Mouse (Mus musculus) hindbrain, embryonic 16.5 days (tissue): ENCODE measurements around the gene Pcnx2. TPM values are rescaled to one million over a fixed set of nuclear protein-coding genes. Genes with fewer than 3 reads are reported as not detected.

Experiments used
- ATAC-seq: fragments of 200-750 bp; cut with Nextera tagmentation; 2 replicates; pipeline ENCODE4 v1.8.0; 2017; ENCODE audit warnings: moderate TSS enrichment, moderate library complexity
- H3K27ac ChIP-seq: fragments of 300-500 bp; sonication (generic); 2 replicates; pipeline ENCODE4 v1.5.1; 2014; ENCODE audit warnings: low read depth, mild to moderate bottlenecking, control low read depth, low read length, moderate library complexity
- H3K27me3 ChIP-seq: fragments of 300-500 bp; sonication (generic); replicated peaks from 2 replicates; pipeline ENCODE4 v1.6.1; 2014; ENCODE audit warnings: low read length; ENCODE audit not compliant: control insufficient read depth, insufficient read depth
- H3K36me3 ChIP-seq: fragments of 300-500 bp; sonication (generic); 2 replicates; pipeline ENCODE4 v1.6.1; 2014; ENCODE audit warnings: mild to moderate bottlenecking, low read length, moderate library complexity, mixed read lengths; ENCODE audit not compliant: control insufficient read depth, insufficient read depth
- H3K4me1 ChIP-seq: fragments of 300-500 bp; sonication (generic); 2 replicates; pipeline ENCODE4 v1.6.1; 2014; ENCODE audit warnings: low read depth, low read length; ENCODE audit not compliant: control insufficient read depth, insufficient read depth
- H3K4me2 ChIP-seq: fragments of 300-500 bp; sonication (generic); 2 replicates; pipeline ENCODE4 v1.6.1; 2014; ENCODE audit warnings: mild to moderate bottlenecking, low read length, control low read depth, moderate library complexity
- H3K4me3 ChIP-seq: fragments of 300-500 bp; sonication (generic); 2 replicates; pipeline ENCODE4 v1.5.1; 2014; ENCODE audit warnings: mild to moderate bottlenecking, low read length, control low read depth, moderate library complexity
- H3K9ac ChIP-seq: fragments of 300-500 bp; sonication (generic); 2 replicates; pipeline ENCODE4 v1.6.1; 2014; ENCODE audit warnings: low read depth, mild to moderate bottlenecking, control low read depth, low read length, moderate library complexity
- H3K9me3 ChIP-seq: fragments of 300-500 bp; sonication (generic); 2 replicates; pipeline ENCODE4 v1.6.1; 2014; ENCODE audit warnings: mild to moderate bottlenecking, low read length, moderate library complexity; ENCODE audit not compliant: control insufficient read depth
- WGBS: fragments of 180-500 bp; shearing (Covaris S2); extraction: QIAGEN DNeasy Blood & Tissue Kit; methylation state at CpG from one replicate; pipeline ENCODE4 v1.1.7; 2014; 5-methylcytosine and 5-hydroxymethylcytosine counted together
- polyA plus RNA-seq: library from polyadenylated mRNA; unstranded; fragments of >200 nt; fragmentation: Nextera tagmentation; extraction: Ambion mirVana; gene quantifications from 2 replicates; pipeline ENCODE4 v1.2.1, GENCODE M21; 2015

The Pcnx2 gene
- polyA plus RNA-seq, 1 experiment from 2014 or later: 4.1 TPM

DNA sequence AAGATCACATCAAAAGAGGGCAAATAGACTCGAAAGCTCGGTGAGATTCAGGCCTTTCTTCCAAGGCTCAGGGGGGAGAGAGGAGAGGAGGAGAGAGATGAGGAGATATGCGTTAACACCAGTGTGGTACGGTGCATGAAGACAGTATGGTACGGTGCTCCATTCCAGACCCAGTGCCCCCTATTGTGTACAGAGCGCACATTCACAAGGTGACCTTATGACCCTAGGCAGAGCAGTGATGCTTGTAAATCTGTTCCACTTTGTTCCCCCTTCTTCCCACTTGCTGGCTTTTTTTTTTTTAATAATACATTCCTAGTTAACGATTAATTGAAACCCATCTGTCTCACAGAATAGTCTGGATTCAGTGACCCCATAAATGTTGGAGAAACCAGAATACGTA lies 21.4 kb upstream of the Pcnx2 start:
- Histone ChIP-seq H3K27me3 (no peaks in the 10 kb centered on the region), H3K9me3 (no peaks in the 10 kb centered on the region), H3K4me2 (no peak overlapping the region), H3K27ac (no peak overlapping the region), H3K4me3 (no peak overlapping the region), H3K9ac (no peak overlapping the region), H3K36me3 (no peaks in the 10 kb centered on the region), H3K4me1 (no peaks in the 10 kb centered on the region; the same call in 1 of the 2 replicates)
- no peak for ATAC-seq
- 33% methylated on average over 8 of the region's 8 CpGs for WGBS

DNA sequence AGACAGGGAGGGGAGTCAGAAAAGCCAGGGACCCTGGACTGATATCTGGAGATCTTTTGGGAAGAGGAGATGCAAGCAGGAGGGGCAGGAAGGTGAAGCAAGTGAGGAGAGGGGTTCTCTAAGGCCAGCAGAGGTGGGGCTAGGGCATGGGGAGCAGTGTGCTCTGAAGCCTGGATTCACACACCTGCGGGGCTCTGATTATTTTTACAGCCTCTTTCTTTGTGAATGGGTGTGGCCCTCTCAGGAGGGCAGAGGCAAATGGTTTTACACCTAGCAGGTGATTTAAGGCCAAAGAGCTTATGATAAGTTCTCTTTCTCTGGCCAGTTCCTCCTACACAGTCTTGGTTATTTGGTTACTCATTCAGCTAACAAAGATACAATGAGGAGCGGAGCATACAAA lies 20.6 kb upstream of the Pcnx2 start:
- no peaks in the 10 kb centered on the region; the same call in 1 of the 2 replicates for H3K4me1 ChIP-seq
- WGBS: 84% methylated on average over 2 of the region's 2 CpGs
- H3K27me3 ChIP-seq: no peaks in the 10 kb centered on the region
- H3K9ac ChIP-seq: no peak overlapping the region
- H3K4me2 ChIP-seq: no peak overlapping the region
- no peaks in the 10 kb centered on the region for H3K36me3 ChIP-seq
- H3K4me3 ChIP-seq: no peak overlapping the region
- no peak for ATAC-seq
- H3K9me3 ChIP-seq: no peaks in the 10 kb centered on the region
- H3K27ac ChIP-seq: no peak overlapping the region

DNA sequence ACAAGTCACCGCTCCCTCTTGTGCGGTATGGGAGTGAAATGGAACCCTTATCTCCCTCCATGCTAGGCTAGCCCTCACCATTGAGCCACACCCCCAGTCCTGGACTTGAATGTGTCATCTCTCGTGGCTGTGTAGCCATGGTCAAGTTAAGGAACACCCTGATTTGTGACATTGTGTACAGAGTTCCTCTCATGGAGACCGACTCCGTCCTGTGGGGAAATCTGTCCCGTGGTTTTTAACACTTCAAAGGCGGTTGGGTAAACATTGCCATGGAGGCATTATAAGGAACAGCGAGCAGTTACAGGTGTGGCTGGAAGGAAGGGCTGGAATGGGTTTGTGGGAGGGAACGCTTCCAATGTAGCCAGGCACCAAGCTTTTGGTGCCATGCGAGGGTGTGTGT lies 18.9 kb upstream of the Pcnx2 start:
- 72% methylated on average over 10 of the region's 10 CpGs for WGBS
- Histone ChIP-seq H3K4me3 (no peak overlapping the region), H3K27me3 (peaks cover 7% of the 10 kb centered on the region), H3K9me3 (no peaks in the 10 kb centered on the region), H3K4me2 (no peak overlapping the region), H3K36me3 (no peaks in the 10 kb centered on the region), H3K27ac (no peak overlapping the region), H3K9ac (no peak overlapping the region), H3K4me1 (no peaks in the 10 kb centered on the region; the same call in 1 of the 2 replicates)
- no peak for ATAC-seq

DNA sequence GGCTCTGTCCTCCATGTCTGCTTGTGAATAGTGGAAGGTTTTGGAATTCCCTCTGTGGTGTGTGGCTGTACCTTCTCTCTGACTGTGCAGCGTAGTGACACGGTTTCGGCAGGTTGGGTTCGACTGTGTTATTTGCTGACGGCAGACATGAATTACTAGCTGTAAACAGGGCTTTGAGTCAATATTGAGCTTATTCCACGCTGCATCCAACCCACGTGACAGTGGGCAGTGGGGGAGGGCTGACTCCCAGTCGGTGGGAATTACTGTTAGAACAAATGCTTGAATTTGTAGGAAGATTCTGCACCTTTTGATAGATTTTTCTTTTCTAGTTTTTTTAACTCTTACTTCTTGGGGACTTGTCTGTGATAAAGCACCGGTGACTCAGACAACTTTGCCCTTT lies 16.3 kb upstream of the Pcnx2 start:
- Histone ChIP-seq H3K27me3 (peaks cover 33% of the 10 kb centered on the region), H3K4me1 (peaks cover 12% of the 10 kb centered on the region), H3K4me2 (no peak overlapping the region), H3K27ac (no peak overlapping the region), H3K9me3 (no peaks in the 10 kb centered on the region), H3K36me3 (no peaks in the 10 kb centered on the region), H3K9ac (no peak overlapping the region), H3K4me3 (no peak overlapping the region)
- no peak for ATAC-seq
- WGBS: 83% methylated on average over 9 of the region's 9 CpGs

DNA sequence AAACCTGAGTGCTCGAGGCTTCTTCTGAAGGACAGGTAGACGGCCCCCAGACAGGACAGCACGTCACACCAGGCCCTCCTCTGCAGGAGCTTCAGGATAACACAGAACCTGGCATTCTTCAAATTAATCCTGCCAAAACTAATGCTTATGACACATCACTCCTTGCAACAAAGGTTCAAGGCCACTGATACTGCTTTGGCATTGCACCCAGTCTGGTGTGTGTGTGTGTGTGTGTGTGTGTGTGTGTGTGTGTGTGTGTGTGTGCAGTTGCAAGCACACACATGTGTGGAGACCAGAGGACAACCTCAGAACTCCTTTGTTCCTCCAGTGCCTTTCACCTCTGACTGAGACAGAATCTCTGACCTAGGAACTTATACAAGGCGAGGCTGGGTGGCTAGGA lies 15.1 kb upstream of the Pcnx2 start:
- H3K4me2 ChIP-seq: no peak overlapping the region
- ATAC-seq: no peak
- no peak overlapping the region for H3K4me3 ChIP-seq
- no peak overlapping the region for H3K27ac ChIP-seq
- H3K27me3 ChIP-seq: peaks cover 40% of the 10 kb centered on the region
- no peaks in the 10 kb centered on the region for H3K36me3 ChIP-seq
- WGBS: 85% methylated on average over 4 of the region's 4 CpGs
- H3K9ac ChIP-seq: no peak overlapping the region
- peaks cover 12% of the 10 kb centered on the region for H3K4me1 ChIP-seq
- no peaks in the 10 kb centered on the region for H3K9me3 ChIP-seq

DNA sequence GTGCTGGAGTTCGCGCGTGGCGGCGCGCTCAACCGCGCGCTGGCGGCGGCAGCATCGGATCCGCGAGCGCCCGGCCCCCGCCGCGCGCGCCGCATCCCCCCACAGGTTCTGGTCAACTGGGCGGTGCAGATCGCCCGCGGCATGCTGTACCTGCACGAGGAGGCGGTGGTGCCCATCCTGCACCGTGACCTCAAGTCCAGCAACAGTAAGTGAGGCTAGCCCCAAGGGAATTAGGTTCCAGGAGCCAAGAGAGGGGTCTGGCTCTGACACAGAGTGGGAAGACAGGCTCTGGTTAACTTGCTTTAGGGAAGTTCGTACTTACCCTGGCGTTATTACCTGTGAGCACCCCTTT lies 13.1 kb upstream of the Pcnx2 start:
- Histone ChIP-seq H3K4me3 (peak overlapping the region; percentile 67), H3K27ac (no peak overlapping the region), H3K9ac (peak overlapping the region; percentile 71), H3K27me3 (peaks cover 42% of the 10 kb centered on the region), H3K36me3 (no peaks in the 10 kb centered on the region), H3K4me2 (peak overlapping the region; percentile 100), H3K4me1 (peaks cover 12% of the 10 kb centered on the region), H3K9me3 (no peaks in the 10 kb centered on the region)
- WGBS: 2% methylated on average over 31 of the region's 31 CpGs
- ATAC-seq: no peak; the same call in none of the 2 replicates

DNA sequence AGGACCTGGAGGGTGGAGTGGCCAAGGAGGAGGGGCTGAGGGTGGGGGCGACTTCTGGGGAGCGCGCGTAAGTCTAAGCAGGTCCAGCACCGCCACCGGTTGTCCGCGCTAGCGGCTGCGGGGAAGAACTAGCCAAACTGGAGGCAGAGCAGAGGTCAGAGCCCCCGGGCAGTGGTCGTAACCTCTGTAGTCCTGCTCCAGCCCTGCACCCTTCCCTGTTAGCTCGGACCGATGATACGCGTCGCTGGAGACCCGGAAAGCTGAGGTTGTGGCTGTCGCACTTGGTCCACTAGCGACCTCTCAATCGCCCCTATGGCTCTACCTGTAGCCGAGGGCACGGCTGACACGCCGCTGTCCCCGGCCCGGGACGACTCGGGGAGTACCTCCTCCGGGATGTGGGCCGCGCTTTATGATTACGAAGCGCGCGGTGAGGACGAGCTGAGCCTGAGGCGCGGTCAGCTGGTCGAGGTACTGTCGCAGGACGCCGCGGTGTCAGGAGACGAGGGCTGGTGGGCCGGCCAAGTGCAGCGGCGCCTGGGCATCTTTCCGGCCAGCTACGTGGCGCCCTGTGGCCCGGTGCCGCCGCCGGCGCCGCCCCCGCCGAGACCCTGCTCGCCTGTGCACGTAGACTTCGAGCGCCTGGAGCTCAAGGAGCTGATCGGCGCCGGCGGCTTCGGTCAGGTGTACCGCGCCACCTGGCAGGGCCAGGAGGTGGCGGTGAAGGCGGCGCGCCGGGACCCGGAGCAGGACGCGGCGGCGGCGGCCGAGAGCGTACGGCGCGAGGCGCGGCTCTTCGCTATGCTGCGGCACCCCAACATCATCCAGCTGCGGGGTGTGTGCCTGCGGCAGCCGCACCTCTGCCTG lies 12.5 kb upstream of the Pcnx2 start, which contains the start of gene Map3k21:
Gene Map3k21 (plus strand): TSS at position 86 of the 864 bp plus-strand sequence.
- Histone ChIP-seq H3K36me3 (no peaks in the 10 kb centered on the region), H3K4me3 (peak within 1 kb of the TSS; percentile 67), H3K4me1 (peaks cover 12% of the 10 kb centered on the region), H3K9me3 (no peaks in the 10 kb centered on the region), H3K27ac (no peak within 1 kb of the TSS), H3K4me2 (peak within 1 kb of the TSS; percentile 100), H3K9ac (peak within 1 kb of the TSS; percentile 71), H3K27me3 (peaks cover 42% of the 10 kb centered on the region)
- peak; percentile 71 for ATAC-seq
- under 1% methylated on average over 88 of the region's 93 CpGs for WGBS

DNA sequence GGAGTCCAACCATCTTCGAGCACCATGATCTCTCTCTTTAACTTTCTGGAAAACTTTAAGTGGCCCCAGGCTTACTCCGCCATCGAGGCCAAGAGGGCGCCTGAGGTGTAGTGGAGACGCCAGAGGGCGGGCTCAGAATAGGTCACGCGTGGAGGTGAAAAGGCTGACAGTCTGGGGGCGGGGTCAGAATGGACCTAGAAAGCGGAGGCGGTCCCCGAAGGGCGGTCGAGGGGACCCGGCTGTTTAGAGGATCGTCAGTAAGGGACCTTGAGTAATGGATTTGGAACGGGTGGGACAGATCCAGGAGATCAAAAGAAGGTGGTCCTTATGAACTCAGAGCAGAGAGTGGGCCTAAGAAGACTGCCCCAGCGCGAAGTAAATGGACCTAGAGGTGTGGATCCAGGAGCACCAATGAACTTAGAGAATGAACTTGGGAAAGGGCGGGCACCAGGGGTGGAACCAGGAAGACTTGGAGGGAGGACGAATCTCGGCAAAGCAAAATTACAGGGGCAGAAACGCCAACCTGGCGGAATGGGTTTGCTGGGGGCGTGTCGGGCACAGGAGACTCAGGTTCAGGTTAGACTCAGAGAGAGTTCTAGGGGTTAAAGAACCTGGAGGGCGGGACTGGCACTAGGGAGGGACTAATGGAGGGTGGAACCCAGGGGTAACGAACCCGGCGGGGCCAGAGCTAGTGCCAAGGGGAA lies 11.7 kb upstream of the Pcnx2 start:
- Histone ChIP-seq H3K36me3 (no peaks in the 10 kb centered on the region), H3K9me3 (no peaks in the 10 kb centered on the region), H3K27ac (no peak overlapping the region), H3K4me1 (peaks cover 12% of the 10 kb centered on the region), H3K9ac (peak overlapping the region; percentile 71; the same call in 1 of the 2 replicates), H3K4me2 (peak overlapping the region; percentile 100), H3K27me3 (peaks cover 42% of the 10 kb centered on the region), H3K4me3 (peak overlapping the region; percentile 67)
- no peak for ATAC-seq
- 6% methylated on average over 30 of the region's 30 CpGs for WGBS

DNA sequence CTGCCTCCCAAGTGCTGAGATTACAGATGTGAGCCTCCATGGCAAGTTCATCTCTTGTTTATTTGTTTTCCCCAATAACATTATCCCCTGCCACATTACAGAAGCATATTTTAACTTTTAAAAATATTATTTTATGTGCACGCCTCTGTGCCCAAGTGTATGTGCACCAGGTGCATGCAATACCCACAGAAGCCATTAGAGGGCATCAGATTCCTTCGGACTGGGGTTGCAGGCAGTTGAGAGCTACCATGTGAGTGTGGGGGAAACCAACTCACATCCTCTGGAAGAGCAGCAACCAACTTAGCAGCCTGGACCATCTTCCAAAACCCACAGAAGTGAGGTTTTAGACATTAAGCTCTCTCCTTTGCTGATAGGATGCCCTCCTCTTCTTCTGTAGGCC lies 9.2 kb upstream of the Pcnx2 start:
- 74% methylated on average over 2 of the region's 2 CpGs for WGBS
- no peak for ATAC-seq
- no peak overlapping the region for H3K27ac ChIP-seq
- no peak overlapping the region for H3K4me2 ChIP-seq
- H3K4me3 ChIP-seq: no peak overlapping the region
- no peaks in the 10 kb centered on the region for H3K9me3 ChIP-seq
- H3K36me3 ChIP-seq: no peaks in the 10 kb centered on the region
- H3K9ac ChIP-seq: no peak overlapping the region
- peaks cover 12% of the 10 kb centered on the region for H3K4me1 ChIP-seq
- peaks cover 37% of the 10 kb centered on the region for H3K27me3 ChIP-seq
